Mouse (Mus musculus): ENCODE results near the gene Rgs12. TPM values are rescaled to one million over a fixed set of nuclear protein-coding genes. Genes with fewer than 3 reads are reported as not detected.

The Rgs12 gene
- polyA plus RNA-seq, 1 experiment from 2014 or later, result 30.0 TPM

DNA sequence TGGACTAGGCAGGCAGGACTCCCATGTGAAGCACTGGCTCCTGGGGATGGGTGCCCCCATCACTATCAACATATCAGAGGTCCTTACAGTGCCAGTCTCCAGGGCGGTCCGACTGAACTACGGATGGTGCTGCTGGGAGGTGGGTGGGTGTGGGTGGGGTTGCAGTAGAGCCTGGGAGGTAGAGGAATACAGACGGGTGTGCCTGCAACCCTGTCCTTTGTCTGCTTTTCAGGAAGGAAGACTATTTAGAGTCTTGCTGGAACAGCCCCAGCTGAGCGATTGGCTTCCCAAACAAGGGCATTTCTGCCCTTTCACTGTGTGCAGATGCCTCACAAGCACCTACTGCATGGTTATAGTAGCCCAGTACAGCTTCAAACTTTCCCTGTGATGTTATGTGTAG lies 19.1 kb downstream of the Rgs12 start:
- H3K27me3 ChIP-seq (ENCODE audit: control insufficient read depth, insufficient read depth, low read length), result no peaks in the 10 kb centered on the region
- no peak overlapping the region for H3K4me3 ChIP-seq (ENCODE audit: low read length)
- WGBS, result 59% methylated on average over 5 of the region's 5 CpGs
- H3K27ac ChIP-seq (ENCODE audit: low read length), result no peak overlapping the region
- H3K36me3 ChIP-seq (ENCODE audit: control insufficient read depth, insufficient read depth), result peaks cover 18% of the 10 kb centered on the region
- H3K9me3 ChIP-seq (replicated peaks; ENCODE audit: control insufficient read depth, low read length), result no peaks in the 10 kb centered on the region
- H3K4me1 ChIP-seq (ENCODE audit: control insufficient read depth, insufficient read depth, low read length), result peaks cover 22% of the 10 kb centered on the region
- H3K4me2 ChIP-seq (ENCODE audit: low read depth, low read length), result no peak overlapping the region
- no peak overlapping the region for H3K9ac ChIP-seq (ENCODE audit: low read length)
- ATAC-seq (replicated peaks; ENCODE audit: extremely low read depth, insufficient read depth, low FRiP score), result no peak

DNA sequence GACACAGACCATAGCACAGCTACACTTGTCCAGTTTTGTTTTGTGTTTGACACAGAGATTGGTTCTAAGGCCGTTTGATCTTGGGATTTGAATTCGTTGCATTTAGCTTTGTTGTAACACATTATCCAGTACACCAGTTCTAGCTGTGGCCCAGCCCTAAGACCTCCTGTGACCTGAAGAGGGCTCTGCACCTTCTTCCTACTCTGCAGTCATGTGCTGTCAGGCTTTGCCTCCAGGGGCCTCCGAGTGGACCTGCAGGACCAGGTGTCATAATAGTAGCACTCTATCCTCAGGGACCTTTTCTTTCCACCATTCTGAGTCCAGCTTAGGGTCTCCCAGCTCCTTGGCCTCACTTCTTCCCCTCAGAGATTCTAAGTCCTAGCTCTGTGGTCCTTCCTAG lies 23.2 kb downstream of the Rgs12 start:
- Histone ChIP-seq H3K27ac (ENCODE audit: low read length) (no peak overlapping the region), H3K4me3 (ENCODE audit: low read length) (no peak overlapping the region), H3K4me2 (ENCODE audit: low read depth, low read length) (no peak overlapping the region), H3K9ac (ENCODE audit: low read length) (no peak overlapping the region), H3K4me1 (ENCODE audit: control insufficient read depth, insufficient read depth, low read length) (peaks cover 33% of the 10 kb centered on the region), H3K36me3 (ENCODE audit: control insufficient read depth, insufficient read depth) (peaks cover 9% of the 10 kb centered on the region), H3K27me3 (ENCODE audit: control insufficient read depth, insufficient read depth, low read length) (no peaks in the 10 kb centered on the region), H3K9me3 (replicated peaks; ENCODE audit: control insufficient read depth, low read length) (no peaks in the 10 kb centered on the region)
- WGBS, result 69% methylated on average over 3 of the region's 3 CpGs
- ATAC-seq (replicated peaks; ENCODE audit: extremely low read depth, insufficient read depth, low FRiP score), result no peak

DNA sequence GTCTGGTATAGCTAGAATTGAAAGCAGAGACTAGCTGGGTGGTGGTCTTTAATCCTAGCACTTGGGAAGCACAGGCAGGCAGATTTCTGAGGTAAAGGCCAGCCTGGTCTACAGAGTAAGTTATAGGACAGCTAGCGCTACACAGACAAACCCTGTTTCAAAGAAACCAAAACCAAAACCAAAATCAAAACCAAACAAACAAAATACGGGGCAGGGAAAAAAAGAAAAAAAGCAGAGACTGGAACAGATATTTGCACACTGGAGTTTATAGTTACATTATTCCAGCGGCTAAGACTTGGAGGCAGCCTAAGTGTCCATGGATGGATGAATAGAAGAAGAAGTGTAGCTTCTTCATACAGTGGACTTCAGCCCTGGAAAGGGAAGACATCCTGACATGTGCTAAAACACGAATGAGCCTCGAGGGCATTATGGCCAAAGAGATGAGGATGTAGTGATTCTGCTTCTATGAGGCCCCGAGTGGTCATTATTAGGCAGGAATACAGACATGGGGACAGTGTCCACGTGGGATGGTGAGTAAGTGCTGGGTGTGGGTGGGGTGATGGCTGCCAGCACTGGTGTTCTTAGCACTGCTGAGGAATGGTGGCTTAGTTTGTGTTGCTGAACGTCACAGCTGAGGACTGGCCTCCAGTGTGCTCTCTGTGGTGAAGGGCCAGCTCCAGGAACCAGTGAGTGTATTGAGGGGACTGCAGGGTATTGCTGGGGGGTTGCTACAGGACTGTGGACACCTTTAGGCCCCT lies 24.5 kb downstream of the Rgs12 start:
- Histone ChIP-seq H3K9me3 (replicated peaks; ENCODE audit: control insufficient read depth, low read length) (no peaks in the 10 kb centered on the region), H3K9ac (ENCODE audit: low read length) (no peak overlapping the region), H3K36me3 (ENCODE audit: control insufficient read depth, insufficient read depth) (peaks cover 12% of the 10 kb centered on the region), H3K27ac (ENCODE audit: low read length) (no peak overlapping the region), H3K4me2 (ENCODE audit: low read depth, low read length) (no peak overlapping the region), H3K4me1 (ENCODE audit: control insufficient read depth, insufficient read depth, low read length) (peaks cover 33% of the 10 kb centered on the region), H3K27me3 (ENCODE audit: control insufficient read depth, insufficient read depth, low read length) (no peaks in the 10 kb centered on the region), H3K4me3 (ENCODE audit: low read length) (no peak overlapping the region)
- no peak for ATAC-seq (replicated peaks; ENCODE audit: extremely low read depth, insufficient read depth, low FRiP score)
- WGBS, result 84% methylated on average over 8 of the region's 8 CpGs

DNA sequence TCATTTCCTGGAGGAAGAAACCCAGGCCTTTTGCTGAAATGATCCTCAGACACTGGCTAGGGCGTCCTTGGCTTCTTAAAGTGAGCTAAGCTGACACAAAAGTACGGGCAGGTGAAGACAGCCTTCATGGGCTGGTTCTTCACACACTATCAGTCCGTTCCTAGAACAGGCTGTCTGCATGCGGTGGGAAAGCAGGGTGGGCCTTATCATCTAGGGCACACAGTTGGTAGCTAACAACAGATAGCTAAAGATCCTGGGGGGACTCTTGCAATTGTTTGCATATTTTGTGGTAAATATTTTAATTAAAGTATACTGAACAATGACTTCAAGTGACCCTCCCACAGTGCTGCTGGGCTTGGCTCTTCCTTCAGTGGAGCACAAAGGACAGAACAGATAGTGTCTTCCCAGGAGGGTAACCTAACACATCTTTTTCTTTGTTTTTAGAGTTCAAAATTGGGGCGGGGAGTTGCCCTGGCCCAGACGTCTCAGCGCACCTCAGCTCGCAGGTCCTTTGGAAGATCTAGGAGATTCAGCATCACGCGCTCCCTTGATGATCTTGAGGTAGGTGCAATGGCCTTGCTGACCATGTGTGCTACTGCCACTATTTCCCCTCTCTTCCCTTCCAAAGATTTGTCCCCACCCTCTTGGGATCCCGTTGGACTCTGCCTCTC lies 25.7 kb downstream of the Rgs12 start:
- Histone ChIP-seq H3K27ac (ENCODE audit: low read length) (no peak overlapping the region), H3K4me1 (ENCODE audit: control insufficient read depth, insufficient read depth, low read length) (peaks cover 42% of the 10 kb centered on the region), H3K27me3 (ENCODE audit: control insufficient read depth, insufficient read depth, low read length) (no peaks in the 10 kb centered on the region), H3K4me3 (ENCODE audit: low read length) (no peak overlapping the region), H3K36me3 (ENCODE audit: control insufficient read depth, insufficient read depth) (peaks cover 12% of the 10 kb centered on the region), H3K9ac (ENCODE audit: low read length) (no peak overlapping the region), H3K4me2 (ENCODE audit: low read depth, low read length) (no peak overlapping the region), H3K9me3 (replicated peaks; ENCODE audit: control insufficient read depth, low read length) (no peaks in the 10 kb centered on the region)
- no peak for ATAC-seq (replicated peaks; ENCODE audit: extremely low read depth, insufficient read depth, low FRiP score)
- WGBS, result 69% methylated on average over 11 of the region's 11 CpGs

DNA sequence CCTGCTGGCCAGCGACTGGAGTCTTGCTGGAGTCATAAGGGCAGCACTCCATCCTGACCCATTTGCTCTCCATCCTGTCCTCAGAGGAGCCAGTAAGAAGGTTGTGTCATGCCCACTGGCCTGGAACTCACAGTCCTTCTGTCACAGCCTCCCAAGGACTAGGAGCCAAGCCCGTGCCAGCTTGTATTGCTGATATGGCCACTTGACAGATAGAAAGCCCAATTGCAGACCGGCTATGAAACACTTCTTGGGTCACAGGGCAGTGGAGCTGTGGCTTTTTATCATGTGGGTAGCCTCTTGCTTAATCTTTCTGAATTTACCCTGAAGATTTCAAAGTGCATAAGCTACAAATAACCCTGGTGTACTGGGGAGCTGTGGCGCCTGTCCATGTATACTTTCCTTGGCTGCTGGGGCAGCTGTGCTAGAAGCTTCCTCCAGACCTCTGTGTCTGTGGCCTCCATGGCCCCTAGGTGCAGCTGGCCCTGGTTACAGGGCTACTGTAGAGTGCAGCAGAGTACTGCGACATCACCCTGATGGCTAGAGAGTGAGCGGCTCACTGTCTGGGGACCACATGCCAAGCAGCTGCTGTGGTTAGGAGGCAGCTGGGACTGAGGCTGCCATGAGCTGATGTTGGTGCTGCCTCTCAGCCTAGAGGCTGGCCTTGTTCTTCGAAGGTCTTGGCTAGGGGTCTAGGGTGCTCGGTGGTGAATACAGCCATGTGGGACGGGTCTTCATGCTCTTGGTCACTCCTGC lies 27.5 kb downstream of the Rgs12 start:
- H3K4me2 ChIP-seq (ENCODE audit: low read depth, low read length), result no peak overlapping the region
- H3K4me3 ChIP-seq (ENCODE audit: low read length), result no peak overlapping the region
- H3K4me1 ChIP-seq (ENCODE audit: control insufficient read depth, insufficient read depth, low read length), result peaks cover 50% of the 10 kb centered on the region
- H3K9me3 ChIP-seq (replicated peaks; ENCODE audit: control insufficient read depth, low read length), result no peaks in the 10 kb centered on the region
- H3K36me3 ChIP-seq (ENCODE audit: control insufficient read depth, insufficient read depth), result peaks cover 10% of the 10 kb centered on the region
- no peaks in the 10 kb centered on the region for H3K27me3 ChIP-seq (ENCODE audit: control insufficient read depth, insufficient read depth, low read length)
- peak; percentile 62 for ATAC-seq (replicated peaks; ENCODE audit: extremely low read depth, insufficient read depth, low FRiP score)
- no peak overlapping the region for H3K9ac ChIP-seq (ENCODE audit: low read length)
- WGBS, result 70% methylated on average over 9 of the region's 9 CpGs
- peak overlapping the region; percentile 76 for H3K27ac ChIP-seq (ENCODE audit: low read length)

DNA sequence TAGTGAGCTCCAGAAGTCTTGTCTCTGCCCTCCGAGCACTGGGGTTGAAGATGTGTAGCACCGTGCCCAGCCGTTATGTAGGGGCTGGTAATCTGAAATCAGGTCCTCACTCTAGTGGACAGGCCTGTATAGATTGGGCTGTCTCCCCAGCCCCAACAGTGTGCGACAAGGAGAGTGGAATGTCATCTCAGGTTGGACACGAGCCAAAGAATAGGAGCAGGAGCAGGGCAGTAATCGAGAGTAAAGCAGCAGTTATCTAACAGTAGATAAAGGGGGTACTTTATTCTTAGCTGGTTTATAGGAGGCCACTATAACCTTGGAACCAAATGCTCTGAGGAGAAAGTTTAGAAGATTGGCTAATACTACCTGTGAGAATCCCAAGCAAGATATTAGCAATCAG lies 30.9 kb downstream of the Rgs12 start:
- Histone ChIP-seq H3K4me3 (ENCODE audit: low read length) (no peak overlapping the region), H3K9ac (ENCODE audit: low read length) (no peak overlapping the region), H3K27ac (ENCODE audit: low read length) (peak overlapping the region; percentile 75), H3K27me3 (ENCODE audit: control insufficient read depth, insufficient read depth, low read length) (no peaks in the 10 kb centered on the region), H3K36me3 (ENCODE audit: control insufficient read depth, insufficient read depth) (peaks cover 18% of the 10 kb centered on the region), H3K4me1 (ENCODE audit: control insufficient read depth, insufficient read depth, low read length) (peaks cover 43% of the 10 kb centered on the region), H3K4me2 (ENCODE audit: low read depth, low read length) (peak overlapping the region; percentile 19; the same call in 1 of the 2 replicates), H3K9me3 (replicated peaks; ENCODE audit: control insufficient read depth, low read length) (no peaks in the 10 kb centered on the region)
- ATAC-seq (replicated peaks; ENCODE audit: extremely low read depth, insufficient read depth, low FRiP score), result peak; percentile 77
- 30% methylated on average over 6 of the region's 6 CpGs for WGBS

DNA sequence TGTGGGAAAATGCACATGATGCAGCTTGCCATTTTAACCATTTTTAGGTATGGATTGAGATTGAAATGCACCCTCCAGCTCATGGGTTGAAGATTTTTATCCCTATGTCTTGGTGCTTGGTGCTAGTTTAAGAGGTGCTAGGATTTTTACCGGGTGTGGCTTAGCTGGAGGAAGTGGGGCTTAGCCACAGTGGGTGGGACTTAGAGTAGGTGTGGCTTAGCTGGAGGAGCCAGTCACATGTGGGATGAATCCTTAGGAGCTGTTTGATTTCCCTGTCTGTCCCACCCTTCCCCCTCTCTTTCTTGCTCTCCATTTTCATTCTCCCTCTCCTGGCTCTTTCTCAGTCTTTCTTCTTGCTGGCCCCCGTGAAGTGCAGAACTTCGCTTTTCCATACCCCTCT lies 32.5 kb downstream of the Rgs12 start:
- 66% methylated on average over 3 of the region's 3 CpGs for WGBS
- no peak for ATAC-seq (replicated peaks; ENCODE audit: extremely low read depth, insufficient read depth, low FRiP score)
- Histone ChIP-seq H3K27ac (ENCODE audit: low read length) (no peak overlapping the region), H3K36me3 (ENCODE audit: control insufficient read depth, insufficient read depth) (peaks cover 12% of the 10 kb centered on the region), H3K9ac (ENCODE audit: low read length) (no peak overlapping the region), H3K27me3 (ENCODE audit: control insufficient read depth, insufficient read depth, low read length) (no peaks in the 10 kb centered on the region), H3K4me1 (ENCODE audit: control insufficient read depth, insufficient read depth, low read length) (peaks cover 36% of the 10 kb centered on the region), H3K4me3 (ENCODE audit: low read length) (no peak overlapping the region), H3K9me3 (replicated peaks; ENCODE audit: control insufficient read depth, low read length) (no peaks in the 10 kb centered on the region), H3K4me2 (ENCODE audit: low read depth, low read length) (no peak overlapping the region)

DNA sequence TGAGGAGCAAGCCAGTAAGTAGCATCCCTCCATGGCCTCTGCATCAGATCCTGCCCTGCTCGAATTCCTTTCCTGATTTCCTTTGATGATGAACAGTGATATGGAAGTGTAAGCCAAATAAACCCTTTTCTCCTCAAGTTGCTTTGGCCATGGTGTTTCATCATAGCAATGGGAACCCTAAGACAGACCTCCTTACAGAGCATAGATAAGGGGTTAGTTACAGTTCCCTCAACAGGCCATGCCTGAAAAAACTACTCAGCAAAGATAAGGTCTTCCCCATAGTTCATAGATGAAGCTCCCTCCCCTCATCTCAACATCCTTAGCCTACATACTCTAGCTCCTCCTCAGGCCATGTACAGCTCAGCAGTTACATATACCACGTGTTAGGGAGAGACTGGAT lies 35.7 kb downstream of the Rgs12 start:
- Histone ChIP-seq H3K9ac (ENCODE audit: low read length) (no peak overlapping the region), H3K9me3 (replicated peaks; ENCODE audit: control insufficient read depth, low read length) (no peaks in the 10 kb centered on the region), H3K27ac (ENCODE audit: low read length) (no peak overlapping the region), H3K36me3 (ENCODE audit: control insufficient read depth, insufficient read depth) (peaks cover 10% of the 10 kb centered on the region), H3K4me2 (ENCODE audit: low read depth, low read length) (no peak overlapping the region), H3K4me1 (ENCODE audit: control insufficient read depth, insufficient read depth, low read length) (peaks cover 41% of the 10 kb centered on the region), H3K4me3 (ENCODE audit: low read length) (no peak overlapping the region), H3K27me3 (ENCODE audit: control insufficient read depth, insufficient read depth, low read length) (no peaks in the 10 kb centered on the region)
- ATAC-seq (replicated peaks; ENCODE audit: extremely low read depth, insufficient read depth, low FRiP score), result no peak
- 70% methylated on average over 2 of the region's 2 CpGs for WGBS

DNA sequence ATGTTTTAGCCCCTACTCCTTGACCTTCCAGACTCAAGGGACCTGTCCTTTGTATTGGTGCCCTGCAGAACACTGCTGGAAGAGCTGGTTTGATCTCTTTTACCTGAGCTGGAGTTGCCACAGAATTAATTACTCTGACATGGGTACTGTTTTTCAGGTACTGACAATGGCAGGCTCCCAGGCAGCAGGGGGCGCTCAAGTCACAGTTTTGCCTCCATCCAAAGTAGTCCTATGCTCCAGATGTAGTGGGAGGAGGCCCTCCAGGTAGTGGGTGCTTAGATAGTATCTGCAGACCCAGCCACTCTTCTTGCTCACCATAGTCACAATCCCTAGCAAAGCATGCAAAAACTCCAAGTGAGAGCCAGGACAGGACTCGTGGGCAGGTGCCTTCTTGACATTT lies 36.6 kb downstream of the Rgs12 start:
- no peak for ATAC-seq (replicated peaks; ENCODE audit: extremely low read depth, insufficient read depth, low FRiP score)
- Histone ChIP-seq H3K9ac (ENCODE audit: low read length) (no peak overlapping the region), H3K27me3 (ENCODE audit: control insufficient read depth, insufficient read depth, low read length) (no peaks in the 10 kb centered on the region), H3K4me2 (ENCODE audit: low read depth, low read length) (no peak overlapping the region), H3K27ac (ENCODE audit: low read length) (no peak overlapping the region), H3K4me1 (ENCODE audit: control insufficient read depth, insufficient read depth, low read length) (peaks cover 32% of the 10 kb centered on the region), H3K36me3 (ENCODE audit: control insufficient read depth, insufficient read depth) (peaks cover 10% of the 10 kb centered on the region), H3K9me3 (replicated peaks; ENCODE audit: control insufficient read depth, low read length) (no peaks in the 10 kb centered on the region), H3K4me3 (ENCODE audit: low read length) (no peak overlapping the region)
- WGBS, result 41% methylated on average over 2 of the region's 2 CpGs

All from heart, embryonic 16.5 days (tissue).